Mouse (Mus musculus): Measurements from ENCODE around the gene Hsf5.

The Hsf5 gene

DNA sequence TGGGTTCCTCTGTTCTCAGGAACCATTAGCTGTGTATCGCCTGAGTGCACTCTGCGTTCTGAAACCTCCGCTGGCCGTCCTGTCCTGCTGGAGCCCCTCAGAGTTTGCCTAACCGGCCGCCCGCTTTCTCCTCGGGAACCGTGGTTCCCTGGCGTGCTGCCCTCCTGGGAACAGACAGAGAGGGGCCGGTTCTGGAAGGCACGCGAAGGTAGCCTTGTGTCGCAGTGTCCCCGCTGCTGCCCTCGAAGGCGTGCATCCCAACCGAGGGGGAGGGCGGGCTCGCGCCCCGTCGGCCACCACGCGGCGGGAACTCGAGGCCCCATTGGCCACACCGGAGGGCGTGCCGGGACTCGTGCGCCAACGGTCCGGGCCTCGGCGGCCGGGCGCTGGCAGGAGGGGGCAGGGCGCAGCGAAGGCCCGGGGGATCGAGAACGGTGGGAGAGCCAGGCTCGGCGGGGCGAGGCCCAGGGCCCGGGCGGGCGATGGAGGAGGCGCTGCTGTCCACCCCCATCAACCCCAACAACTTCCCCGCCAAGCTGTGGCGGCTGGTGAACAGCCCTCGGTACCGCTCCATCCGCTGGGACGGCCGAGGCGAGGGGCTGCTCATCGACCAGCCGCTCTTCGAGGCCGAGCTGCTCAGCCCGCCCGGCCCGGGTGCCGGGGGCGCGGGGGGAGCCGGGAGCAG lies at the start of gene Hsf5:
Hsf5 (plus strand) TSS at position 375 of the 685 bp plus-strand sequence.
- DNase-seq (ENCODE audit: low read depth, low spot score), result no peak

- peak; percentile 53 for DNase-seq (ENCODE audit: low read depth, low spot score)
These were observed 48.6 kb upstream of the Hsf5 start, which contains the start of gene Sept4 for GRCm38 (mm10) chr11:87568255-87568953. Sept4 (plus strand) TSS chr11:87568903.

GRCm38 (mm10) chr11:87570743-87571142 lies 46.2 kb upstream of the Hsf5 start:
- no peak for DNase-seq (ENCODE audit: low read depth, low spot score)

DNA sequence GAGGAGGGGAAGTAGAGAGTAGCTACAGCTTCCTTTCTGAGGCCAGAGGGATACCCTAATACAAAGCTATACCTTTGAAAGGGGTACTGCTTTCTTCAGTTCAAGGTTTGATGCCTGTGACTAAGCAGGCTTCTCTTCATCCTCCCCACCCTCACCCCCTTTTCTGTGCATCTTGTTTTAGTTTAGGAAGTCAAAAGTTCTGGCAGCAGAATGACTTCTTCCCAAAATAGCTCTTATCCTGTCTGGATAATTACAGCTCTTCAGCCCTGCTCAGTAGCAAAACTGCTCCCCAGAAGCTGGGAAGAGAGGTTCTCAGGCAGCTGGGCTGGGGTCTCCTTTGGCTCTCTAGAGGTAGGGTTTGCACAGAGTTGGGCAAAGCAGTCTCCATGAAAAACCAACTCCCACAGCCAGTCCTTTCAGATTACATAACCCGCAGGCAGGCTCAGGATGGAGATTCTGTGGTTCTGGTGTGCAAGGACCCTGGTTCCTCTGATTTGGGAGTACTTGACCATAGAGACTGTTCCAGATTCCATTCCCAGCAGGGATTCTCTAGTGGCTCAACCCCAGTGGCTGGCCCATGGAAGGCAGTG lies 45.5 kb upstream of the Hsf5 start:
- DNase-seq (ENCODE audit: low read depth, low spot score), result peak; percentile 81

DNA sequence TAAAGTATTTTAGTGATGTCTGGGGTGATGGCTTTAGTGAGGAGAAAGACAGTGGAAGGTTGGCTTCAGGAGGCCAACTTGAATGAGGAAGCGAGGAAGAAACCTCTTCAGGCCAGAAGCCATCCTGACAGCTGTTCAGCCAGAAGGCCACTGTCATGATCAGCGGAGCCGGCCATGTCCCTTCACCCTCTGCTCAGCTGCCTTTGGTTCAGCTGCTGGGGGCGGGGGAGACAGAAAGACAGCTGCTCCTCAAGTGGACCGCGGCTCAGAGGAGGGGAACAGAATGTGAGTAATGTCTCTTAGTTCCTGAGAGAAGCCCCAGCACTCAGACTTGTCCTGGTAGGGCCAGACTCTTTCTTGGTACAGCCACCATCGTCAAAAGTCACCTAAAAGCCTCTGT lies 43.2 kb upstream of the Hsf5 start:
- no peak for DNase-seq (ENCODE audit: low read depth, low spot score)

- no peak for DNase-seq (ENCODE audit: low read depth, low spot score)
These were observed 42.3 kb upstream of the Hsf5 start for GRCm38 (mm10) chr11:87574520-87575180.

GRCm38 (mm10) chr11:87577601-87578248 lies 39.2 kb upstream of the Hsf5 start:
- DNase-seq (ENCODE audit: low read depth, low spot score), result no peak

DNA sequence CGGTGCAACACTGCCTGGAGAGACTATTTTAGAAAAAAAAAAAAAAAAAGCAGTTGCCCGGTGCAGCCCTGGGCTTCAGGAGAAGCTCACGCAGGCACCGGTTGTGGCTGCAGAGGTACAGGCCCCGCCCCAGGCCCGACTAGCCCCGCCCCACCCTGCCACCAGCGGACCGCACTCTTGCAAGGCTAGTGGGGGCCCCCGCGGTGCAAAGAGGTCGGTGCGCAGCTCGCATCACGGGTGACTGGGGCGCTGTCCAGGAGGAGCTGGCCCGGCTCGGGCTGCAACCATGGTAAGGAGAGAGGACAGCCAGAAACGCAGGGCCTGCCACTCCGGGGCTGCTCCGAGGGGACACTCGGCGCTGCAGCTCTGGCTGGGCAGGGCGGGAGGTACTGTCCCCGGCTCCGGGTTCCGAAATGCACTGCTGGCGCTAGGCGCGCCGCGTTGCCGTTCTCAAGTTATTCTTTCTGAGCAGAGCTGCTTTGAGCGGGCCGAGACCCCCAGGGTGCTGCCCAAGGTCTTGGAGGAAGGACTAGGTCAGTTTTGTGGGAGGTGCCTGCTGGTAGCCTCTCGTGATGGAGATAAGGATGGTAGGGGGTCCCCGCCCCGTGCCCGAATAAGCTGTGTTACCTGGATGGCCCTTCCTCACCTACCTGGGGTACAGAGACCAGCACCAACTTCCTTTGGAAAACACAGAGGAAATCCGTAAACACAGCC lies 38.6 kb upstream of the Hsf5 start:
- peak; percentile 92 for DNase-seq (ENCODE audit: low read depth, low spot score)

DNA sequence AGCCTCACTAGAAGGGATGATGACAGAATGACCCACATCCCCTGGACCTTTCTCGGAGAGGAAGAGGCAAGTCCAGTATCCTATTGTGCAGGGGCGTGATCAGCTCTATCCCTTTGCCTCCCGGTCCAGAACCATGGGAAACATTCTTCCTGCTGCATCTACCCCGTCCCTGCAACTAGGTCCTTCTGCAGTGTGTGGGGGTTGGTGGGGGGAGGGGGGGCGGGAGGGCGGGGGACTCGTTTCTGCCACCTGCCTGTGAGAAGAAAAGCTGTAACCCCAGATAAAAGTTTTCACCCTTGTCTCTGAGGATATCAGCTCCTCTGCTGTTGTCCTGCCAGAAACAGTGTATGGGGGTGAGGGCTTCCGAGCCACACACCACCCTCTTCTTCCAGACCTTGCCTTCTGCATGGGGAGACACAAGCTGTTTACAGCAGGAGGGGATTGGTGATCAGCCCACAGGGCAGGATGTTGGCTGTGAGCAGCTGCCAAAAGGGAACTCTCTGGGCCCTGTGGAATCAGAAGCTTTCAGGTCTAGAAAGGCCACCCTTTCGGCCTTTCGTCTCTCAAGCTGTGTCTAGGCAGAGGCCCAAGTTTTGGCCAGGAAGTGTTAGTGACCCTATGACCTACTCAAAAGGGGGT lies 37.9 kb upstream of the Hsf5 start:
- DNase-seq (ENCODE audit: low read depth, low spot score), result peak; percentile 86

- no peak for DNase-seq (ENCODE audit: low read depth, low spot score)
These were observed 37.3 kb upstream of the Hsf5 start for GRCm38 (mm10) chr11:87579713-87580112.

DNA sequence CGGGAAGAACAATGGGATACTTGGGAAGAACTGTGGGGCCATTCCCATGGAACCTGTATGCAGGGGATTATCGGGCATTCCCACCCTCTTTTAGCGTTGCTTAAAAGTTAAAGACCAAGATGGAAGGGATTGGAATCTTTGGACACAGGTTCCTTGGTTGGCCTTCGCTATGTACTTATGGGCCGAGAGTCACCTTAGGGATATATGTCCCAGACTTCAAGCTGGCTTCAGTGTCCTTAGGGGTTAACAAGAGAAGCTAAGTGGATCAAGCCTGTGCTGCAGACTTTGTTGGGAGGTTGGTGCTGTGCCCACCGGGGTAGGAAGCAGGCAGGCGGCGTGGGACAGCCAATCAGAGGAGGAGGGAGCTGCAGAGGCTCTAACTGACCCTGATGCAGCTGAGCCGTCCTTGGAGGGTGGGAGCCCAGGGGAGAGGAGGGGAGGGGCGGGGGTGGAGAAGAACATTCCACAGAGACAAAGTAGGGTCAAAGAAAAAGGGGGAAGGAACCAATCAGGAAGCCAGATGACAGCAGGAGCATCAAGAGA lies 36.4 kb upstream of the Hsf5 start:
- DNase-seq (ENCODE audit: low read depth, low spot score), result peak; percentile 79

DNA sequence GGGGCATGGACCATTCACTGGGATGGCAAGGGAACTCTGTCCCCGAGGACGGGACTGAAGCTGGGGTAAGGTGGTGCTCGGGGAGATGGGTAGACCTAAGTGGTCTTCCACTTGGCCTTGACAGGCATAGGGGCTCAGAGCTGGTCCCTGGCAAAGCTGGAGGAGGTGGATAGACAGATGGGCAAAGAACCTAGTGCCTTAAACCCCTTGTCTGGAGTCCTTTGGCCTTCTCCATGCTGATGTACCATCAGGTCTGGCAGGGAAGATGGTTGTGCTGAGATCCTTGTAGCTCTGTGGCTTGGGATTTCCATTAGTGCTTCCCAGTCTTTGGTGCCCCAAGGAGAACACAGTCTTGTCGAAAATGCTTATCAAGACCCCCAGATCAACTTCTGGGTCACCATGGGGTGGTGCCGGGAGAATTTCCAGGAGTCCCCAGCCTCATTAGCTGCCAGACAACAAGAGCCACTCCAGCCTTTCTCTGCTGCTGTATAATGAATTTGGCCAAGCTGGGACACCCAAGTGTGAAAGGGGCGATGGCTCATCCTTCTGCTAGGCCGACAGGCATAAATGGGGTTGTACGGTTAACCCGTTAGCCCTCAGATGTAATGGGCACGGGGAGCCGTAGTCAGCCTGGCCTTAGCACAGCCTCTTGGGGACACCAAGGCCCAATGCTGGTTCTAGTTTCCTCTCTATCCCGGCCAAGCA lies 35.7 kb upstream of the Hsf5 start:
- no peak for DNase-seq (ENCODE audit: low read depth, low spot score)

- DNase-seq (ENCODE audit: low read depth, low spot score), result peak; percentile 90
These were observed 34.8 kb upstream of the Hsf5 start for GRCm38 (mm10) chr11:87581933-87582710.

DNA sequence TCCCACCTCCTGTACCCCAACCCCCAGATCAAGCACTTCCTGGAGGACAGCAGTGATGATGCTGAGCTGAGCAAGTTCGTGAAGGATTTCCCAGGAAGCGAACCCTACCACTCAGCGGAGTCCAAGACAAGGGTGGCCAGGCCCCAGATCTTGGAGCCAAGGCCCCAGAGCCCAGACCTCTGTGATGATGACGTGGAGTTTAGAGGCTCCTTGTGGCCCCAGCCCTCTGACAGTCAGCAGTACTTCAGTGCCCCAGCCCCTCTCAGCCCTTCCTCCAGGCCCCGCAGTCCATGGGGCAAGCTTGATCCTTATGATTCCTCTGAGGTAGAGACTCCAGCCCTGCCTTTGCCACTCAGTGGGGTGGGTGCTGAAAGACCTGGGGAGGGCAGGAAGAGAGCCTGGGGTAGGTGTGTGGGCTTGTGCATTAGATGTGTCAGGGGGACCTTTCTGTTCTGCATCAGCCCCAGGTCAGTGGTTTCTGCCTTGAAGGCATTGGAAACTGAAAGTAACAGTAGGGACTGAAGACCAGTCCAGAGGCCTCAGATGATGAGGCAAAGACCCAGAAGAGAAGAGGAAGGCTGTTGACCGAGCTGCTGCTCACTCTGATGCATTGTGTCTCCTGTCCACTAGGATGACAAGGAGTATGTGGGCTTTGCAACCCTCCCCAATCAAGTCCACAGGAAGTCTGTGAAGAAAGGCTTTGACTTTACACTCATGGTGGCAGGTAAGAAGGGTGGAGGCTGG lies 33.5 kb upstream of the Hsf5 start:
- DNase-seq (ENCODE audit: low read depth, low spot score), result no peak

GRCm38 (mm10) chr11:87584711-87585505 lies 32.1 kb upstream of the Hsf5 start:
- DNase-seq (ENCODE audit: low read depth, low spot score), result no peak

DNA sequence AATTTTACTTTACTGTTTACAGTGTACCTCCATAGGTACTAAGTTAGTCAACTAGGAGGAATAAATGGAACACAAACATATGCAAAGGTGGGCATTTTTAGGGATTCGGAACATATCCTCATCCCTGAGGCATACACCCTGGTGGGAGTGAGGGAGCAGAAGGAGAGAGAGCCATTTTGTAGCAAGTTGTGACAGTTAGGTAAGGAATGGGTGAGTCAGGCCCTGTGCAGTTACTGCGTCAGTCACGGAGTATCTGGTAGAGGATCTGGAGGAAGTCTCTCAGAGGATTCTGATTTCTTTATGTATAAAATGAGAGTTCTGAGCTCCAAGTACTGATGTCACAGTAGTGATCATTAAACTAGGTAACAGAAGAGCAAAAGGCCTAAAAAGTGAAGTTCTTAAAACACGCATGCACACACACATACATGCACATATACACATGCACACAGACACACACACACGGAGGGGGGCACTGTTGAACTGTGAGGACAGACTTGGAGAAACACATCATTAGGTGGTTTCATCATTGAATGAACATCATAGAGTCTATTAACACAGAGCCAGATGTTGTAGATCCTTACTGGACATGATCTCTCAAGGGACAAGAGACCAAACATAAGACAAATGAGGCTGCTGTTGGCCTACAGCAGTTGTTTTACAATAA lies 29.6 kb upstream of the Hsf5 start:
- DNase-seq (ENCODE audit: low read depth, low spot score), result no peak

DNA sequence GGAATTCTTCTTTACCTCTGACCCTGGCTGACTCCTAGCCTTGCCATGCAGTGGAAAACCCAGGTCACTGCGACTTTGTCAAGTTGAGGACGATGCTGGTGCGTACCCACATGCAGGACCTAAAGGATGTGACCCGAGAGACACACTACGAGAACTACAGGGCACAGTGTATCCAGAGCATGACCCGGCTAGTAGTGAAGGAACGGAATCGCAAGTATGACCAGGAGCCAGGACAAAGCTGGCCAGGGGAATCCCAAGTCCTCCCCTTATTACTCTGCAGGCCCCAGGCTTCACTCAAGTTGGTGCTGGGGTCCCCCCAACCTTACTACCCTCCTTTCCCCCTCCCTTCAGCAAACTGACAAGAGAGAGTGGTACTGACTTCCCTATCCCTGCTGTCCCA lies 27.4 kb upstream of the Hsf5 start:
- no peak for DNase-seq (ENCODE audit: low read depth, low spot score)

Data from brain, adult 2 months (tissue).